Mouse (Mus musculus) bone marrow macrophage, adult 2 months (primary cell): ENCODE results near the gene Dsn1.

Source experiments
- CTCF ChIP-seq: IDR thresholded peaks from 2 replicates; pipeline ENCODE4 v1.5.1; 2012; ENCODE audit warnings: low read depth, mild to moderate bottlenecking, low read length, moderate library complexity
- POLR2A ChIP-seq: IDR thresholded peaks from 2 replicates; pipeline ENCODE4 v1.6.1; 2012; ENCODE audit warnings: mild to moderate bottlenecking, low read depth, low read length, borderline replicate concordance

GRCm38 (mm10) chr2:156951301-156952094 is 55.5 kb downstream of the Dsn1 start:
- TF ChIP-seq POLR2A (no peak), CTCF (no peak)
